Mouse (Mus musculus) intestine, embryonic 14.5 days (tissue): ENCODE results near the gene Trpv3. TPM values are rescaled to one million over a fixed set of nuclear protein-coding genes. Genes with fewer than 3 reads are reported as not detected.

ENCODE experiments used
- ATAC-seq: fragments of 200-750 bp; cut with Nextera tagmentation; replicated peaks from 2 replicates; pipeline ENCODE4 v1.8.0; 2017; ENCODE audit warnings: low read depth, moderate number of reproducible peaks, moderate TSS enrichment, moderate library complexity; ENCODE audit not compliant: low FRiP score, low TSS enrichment
- DNase-seq: peaks from one replicate; pipeline ENCODE4 v3.0.0-alpha.2; 2018; ENCODE audit warnings: low spot score
- H3K27ac ChIP-seq: fragments of 300-500 bp; sonication (generic); 2 replicates; pipeline ENCODE4 v1.5.1; 2014; ENCODE audit warnings: low read depth, mild to moderate bottlenecking, control low read depth
- H3K27me3 ChIP-seq: fragments of 300-500 bp; sonication (generic); replicated peaks from 2 replicates; pipeline ENCODE4 v1.6.1; 2014; ENCODE audit warnings: low read length, control low read depth; ENCODE audit not compliant: control insufficient read depth, insufficient read depth
- H3K36me3 ChIP-seq: fragments of 300-500 bp; sonication (generic); 2 replicates; pipeline ENCODE4 v1.6.1; 2014; ENCODE audit warnings: low read length, control low read depth; ENCODE audit not compliant: control insufficient read depth, insufficient read depth
- H3K4me1 ChIP-seq: fragments of 300-500 bp; sonication (generic); replicated peaks from 2 replicates; pipeline ENCODE4 v1.6.1; 2014; ENCODE audit warnings: low read length, control low read depth, mixed read lengths; ENCODE audit not compliant: control insufficient read depth, insufficient read depth
- H3K4me2 ChIP-seq: fragments of 300-500 bp; sonication (generic); 2 replicates; pipeline ENCODE4 v1.6.1; 2014; ENCODE audit warnings: low read length
- H3K4me3 ChIP-seq: fragments of 300-500 bp; sonication (generic); 2 replicates; pipeline ENCODE4 v1.5.1; 2014; ENCODE audit warnings: low read depth, low read length, control low read depth, mixed read lengths
- H3K9ac ChIP-seq: fragments of 300-500 bp; sonication (generic); 2 replicates; pipeline ENCODE4 v1.6.1; 2014; ENCODE audit warnings: mild to moderate bottlenecking, low read length
- H3K9me3 ChIP-seq: fragments of 300-500 bp; sonication (generic); 2 replicates; pipeline ENCODE4 v1.6.1; 2016; ENCODE audit warnings: low read length, control low read depth; ENCODE audit not compliant: control insufficient read depth
- WGBS: fragments of 180-500 bp; shearing (Covaris S2); extraction: QIAGEN DNeasy Blood & Tissue Kit; methylation state at CpG from one replicate; pipeline ENCODE4 v1.1.7; 2014; 5-methylcytosine and 5-hydroxymethylcytosine counted together
- polyA plus RNA-seq: library from polyadenylated mRNA; unstranded; fragments of >200 nt; fragmentation: Nextera tagmentation; extraction: Ambion mirVana; gene quantifications from 2 replicates; pipeline ENCODE4 v1.2.1, GENCODE M21; 2014

Trpv3 gene
- polyA plus RNA-seq, 1 experiment from 2014 or later = 0.15 TPM

DNA sequence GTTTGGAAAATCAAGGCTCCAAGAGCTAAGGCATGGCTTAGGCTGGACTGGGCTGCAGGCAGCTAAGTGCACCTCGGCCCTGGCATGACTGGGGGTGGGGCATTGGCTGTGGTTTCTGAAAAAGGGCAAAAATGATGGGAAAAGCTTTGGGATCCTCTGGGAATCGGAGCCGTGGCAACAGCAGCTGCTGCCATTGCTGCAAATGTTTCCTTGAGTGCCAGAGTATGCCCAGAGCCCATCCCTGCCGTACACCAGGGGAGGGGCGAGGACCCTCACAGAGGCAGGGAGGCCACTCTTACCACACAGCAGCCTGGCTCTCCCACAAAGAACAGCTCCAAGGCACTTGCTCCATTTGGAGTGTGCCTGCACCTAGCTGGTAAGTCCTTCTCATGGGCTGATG is 33.2 kb upstream of the Trpv3 start, which contains the start of gene Trpv1:
TSS of gene Trpv1 (plus strand) at position 301 of the 400 bp plus-strand sequence.
- Histone ChIP-seq H3K4me2 (no peak within 1 kb of the TSS), H3K4me1 (no peaks in the 10 kb centered on the region; the same call in 1 of the 2 replicates), H3K27me3 (no peaks in the 10 kb centered on the region), H3K9ac (no peak within 1 kb of the TSS), H3K9me3 (no peaks in the 10 kb centered on the region), H3K27ac (no peak within 1 kb of the TSS), H3K36me3 (no peaks in the 10 kb centered on the region), H3K4me3 (no peak within 1 kb of the TSS)
- ATAC-seq = no peak
- no peak for DNase-seq
- 83% methylated on average over 5 of the region's 5 CpGs for WGBS

DNA sequence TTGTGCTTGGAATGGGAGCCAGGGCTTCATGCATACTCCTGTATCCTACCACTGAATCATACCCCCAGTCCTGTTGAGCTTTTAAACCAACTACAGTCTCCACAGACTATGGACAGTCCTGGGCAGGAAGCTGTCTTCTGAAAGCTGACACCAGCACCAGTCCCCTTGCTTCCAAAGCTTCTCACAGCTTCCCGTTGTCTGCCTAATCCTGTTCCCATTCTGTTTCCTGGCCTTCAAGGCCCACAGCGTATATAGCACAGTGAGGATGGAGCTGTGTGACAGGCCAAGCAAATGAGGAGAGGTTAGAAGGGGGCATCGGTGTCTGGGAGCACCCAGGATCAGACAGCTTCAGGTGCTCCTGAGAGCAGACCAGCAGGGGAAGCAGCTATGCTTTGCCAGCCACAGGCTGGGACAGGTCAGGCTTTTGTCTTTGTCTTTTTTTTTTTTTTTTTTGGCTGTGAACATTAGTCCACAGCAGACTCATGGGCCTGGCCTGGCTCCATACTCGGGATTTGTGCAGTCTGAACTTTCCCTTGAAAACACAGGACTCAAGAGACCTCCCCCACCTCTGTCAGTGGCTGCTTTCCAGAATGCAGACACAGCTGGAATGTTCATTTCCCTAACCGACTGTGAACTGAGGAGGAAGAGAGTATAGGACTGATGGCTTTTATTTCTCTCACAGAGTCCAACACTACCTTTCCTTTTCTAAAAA is 31.0 kb upstream of the Trpv3 start:
- H3K27me3 ChIP-seq = no peaks in the 10 kb centered on the region
- H3K9ac ChIP-seq = no peak overlapping the region
- peak overlapping the region; percentile 79 for H3K27ac ChIP-seq
- H3K36me3 ChIP-seq = no peaks in the 10 kb centered on the region
- ATAC-seq (peak; percentile 67), DNase-seq (peak; percentile 65)
- H3K9me3 ChIP-seq = no peaks in the 10 kb centered on the region
- H3K4me1 ChIP-seq = no peaks in the 10 kb centered on the region; the same call in 1 of the 2 replicates
- 14% methylated on average over 5 of the region's 5 CpGs for whole genome bisulfite sequencing
- H3K4me2 ChIP-seq = no peak overlapping the region
- no peak overlapping the region for H3K4me3 ChIP-seq

DNA sequence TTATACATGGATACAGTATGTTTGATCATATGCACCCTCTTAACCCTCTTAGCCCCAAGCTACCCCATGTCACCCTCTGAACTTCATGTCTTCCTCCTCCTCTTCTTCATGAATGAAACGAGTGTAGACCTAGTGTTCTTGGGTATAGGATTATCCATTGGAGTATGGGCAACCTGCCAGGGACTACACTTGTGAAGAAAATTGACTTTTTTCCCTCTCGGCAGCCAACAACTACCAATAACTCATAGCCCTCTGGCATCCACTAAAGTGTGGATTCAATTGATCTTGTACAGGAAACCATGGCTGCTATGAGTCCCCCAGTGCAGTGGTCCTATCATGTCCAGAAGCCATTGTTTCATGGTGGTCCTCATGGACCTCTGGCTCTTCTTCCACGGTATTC is 30.5 kb upstream of the Trpv3 start:
- H3K36me3 ChIP-seq = no peaks in the 10 kb centered on the region

DNA sequence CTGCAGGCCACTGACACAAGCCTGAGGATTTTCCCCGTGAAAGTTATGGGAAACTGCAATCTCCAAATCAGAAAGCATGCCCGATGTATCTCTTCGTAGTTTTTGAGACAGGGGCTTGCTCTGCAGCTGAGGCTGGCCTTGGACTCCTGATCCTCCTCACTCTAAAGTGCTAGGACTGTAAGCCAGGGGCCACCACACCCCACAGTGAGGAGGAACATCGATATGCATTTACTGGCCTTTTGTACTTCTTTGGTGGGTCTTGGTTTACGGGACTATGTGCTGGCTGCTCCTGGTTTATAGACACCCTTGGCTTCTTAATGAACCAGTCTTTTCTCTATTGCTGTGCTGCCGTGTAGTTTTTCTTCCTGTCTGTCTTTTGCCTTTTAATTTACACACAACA is 25.0 kb upstream of the Trpv3 start:
- no peaks in the 10 kb centered on the region for H3K9me3 ChIP-seq
- H3K4me2 ChIP-seq = no peak overlapping the region
- no peak overlapping the region for H3K4me3 ChIP-seq
- whole genome bisulfite sequencing = 81% methylated on average over 6 of the region's 6 CpGs
- DNase-seq (no peak), ATAC-seq (no peak)
- no peaks in the 10 kb centered on the region for H3K4me1 ChIP-seq
- H3K27ac ChIP-seq = no peak overlapping the region
- H3K27me3 ChIP-seq = no peaks in the 10 kb centered on the region
- no peaks in the 10 kb centered on the region for H3K36me3 ChIP-seq
- H3K9ac ChIP-seq = no peak overlapping the region

More for the DNA sequence above, 30.5 kb upstream of the Trpv3 start:
- H3K4me3 ChIP-seq = no peak overlapping the region
- H3K9ac ChIP-seq = no peak overlapping the region
- no peaks in the 10 kb centered on the region; the same call in 1 of the 2 replicates for H3K4me1 ChIP-seq
- H3K4me2 ChIP-seq = no peak overlapping the region
- DNase-seq (no peak), ATAC-seq (no peak)
- peak overlapping the region; percentile 79; the same call in 1 of the 2 replicates for H3K27ac ChIP-seq
- H3K27me3 ChIP-seq = no peaks in the 10 kb centered on the region
- H3K9me3 ChIP-seq = no peaks in the 10 kb centered on the region
- 66% methylated on average over 3 of the region's 3 CpGs for WGBS

DNA sequence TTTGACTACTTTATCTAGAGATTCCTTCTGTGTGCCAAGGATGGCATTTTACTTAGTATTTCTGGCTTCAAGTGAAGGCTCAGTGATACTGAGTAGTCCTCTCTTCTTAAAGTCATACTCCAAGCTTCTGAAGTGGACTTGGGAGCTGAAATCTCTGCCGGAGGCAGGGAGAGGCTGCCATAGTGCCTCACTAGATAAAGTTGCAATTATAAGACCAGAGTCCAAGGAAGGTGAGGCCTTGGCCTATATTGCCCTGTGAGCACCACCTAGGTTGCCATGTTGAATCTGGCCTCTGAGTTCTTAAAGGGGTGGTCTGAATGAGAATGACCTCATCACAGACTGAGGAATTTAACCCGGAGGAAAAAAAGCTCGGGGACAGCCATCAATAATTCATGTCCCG is 24.4 kb upstream of the Trpv3 start:
- Histone ChIP-seq H3K4me1 (no peaks in the 10 kb centered on the region), H3K27ac (no peak overlapping the region), H3K36me3 (no peaks in the 10 kb centered on the region), H3K27me3 (no peaks in the 10 kb centered on the region), H3K4me3 (no peak overlapping the region), H3K9ac (no peak overlapping the region), H3K9me3 (no peaks in the 10 kb centered on the region), H3K4me2 (no peak overlapping the region)
- WGBS = 79% methylated on average over 4 of the region's 4 CpGs
- DNase-seq (no peak), ATAC-seq (no peak)

DNA sequence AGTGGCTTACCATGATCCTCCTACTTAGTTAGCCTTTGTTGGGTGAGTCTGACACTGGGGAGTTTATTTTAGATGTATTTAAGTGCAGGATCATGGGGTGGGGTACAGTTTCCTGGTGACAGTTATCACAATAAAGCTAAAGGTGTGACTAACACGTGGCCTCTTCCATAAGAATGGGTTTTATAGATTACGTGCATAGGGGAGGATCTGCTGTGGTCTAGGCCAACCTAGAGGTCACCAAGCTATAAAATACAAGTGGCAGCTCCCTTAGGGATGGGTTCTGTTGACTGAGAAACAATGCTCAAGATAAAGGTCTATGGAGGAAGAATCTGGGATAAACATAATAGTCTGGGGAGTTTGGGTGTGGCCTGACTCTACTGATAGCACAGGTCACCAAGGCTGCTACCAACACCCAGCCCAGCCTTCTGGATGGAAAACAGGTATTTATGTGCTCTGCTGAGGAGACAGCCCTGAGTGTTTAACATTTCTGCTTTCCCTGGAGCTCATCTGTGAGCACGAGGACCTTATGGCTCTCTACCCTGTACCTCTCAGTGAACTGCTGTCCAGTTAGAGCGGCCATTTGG is 9.7 kb upstream of the Trpv3 start:
- no peaks in the 10 kb centered on the region for H3K4me1 ChIP-seq
- no peak overlapping the region for H3K4me3 ChIP-seq
- DNase-seq (no peak), ATAC-seq (no peak)
- H3K36me3 ChIP-seq = no peaks in the 10 kb centered on the region
- no peak overlapping the region for H3K27ac ChIP-seq
- 53% methylated on average over 4 of the region's 4 CpGs for WGBS
- no peaks in the 10 kb centered on the region for H3K9me3 ChIP-seq
- H3K27me3 ChIP-seq = no peaks in the 10 kb centered on the region
- H3K9ac ChIP-seq = no peak overlapping the region
- no peak overlapping the region for H3K4me2 ChIP-seq

DNA sequence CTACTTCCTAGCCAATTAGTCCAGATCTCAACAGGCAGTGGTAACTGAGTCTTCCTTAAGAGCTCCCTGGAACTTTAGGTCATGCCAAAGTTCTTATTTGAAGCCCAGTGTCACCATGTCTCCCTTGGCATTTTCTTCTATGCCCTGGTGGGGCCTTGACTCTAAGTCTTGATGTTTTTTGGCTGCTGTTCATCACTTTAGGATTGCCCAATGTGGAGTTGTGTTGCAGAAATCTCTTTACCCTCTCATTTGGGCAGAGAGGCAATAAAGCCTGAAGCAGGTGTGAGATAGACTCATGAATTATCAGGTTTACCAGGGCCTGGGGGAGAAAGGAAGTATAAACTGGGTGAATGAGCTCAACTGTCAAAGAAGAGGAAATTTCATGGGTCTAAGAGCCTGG is 8.5 kb upstream of the Trpv3 start:
- no peak for DNase-seq
- ATAC-seq = no peak

DNA sequence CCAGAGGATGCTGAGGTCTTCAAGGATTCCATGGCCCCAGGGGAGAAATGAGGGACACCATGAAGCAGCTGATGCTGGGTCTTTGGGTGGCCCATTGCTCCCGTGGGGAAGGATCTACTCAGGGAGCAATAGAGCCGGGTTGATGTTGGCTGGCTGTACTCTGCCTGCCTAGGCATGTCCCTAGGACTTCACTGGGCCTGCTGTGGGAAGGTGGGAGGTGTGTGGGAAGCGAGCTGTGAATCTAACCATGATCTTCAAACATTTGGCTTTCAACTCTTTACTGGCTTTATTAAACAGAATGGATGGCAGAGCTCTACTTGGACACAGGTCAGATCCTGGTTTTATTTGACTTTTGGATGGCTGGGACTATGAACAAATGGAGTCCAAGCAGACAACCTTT is 6.7 kb upstream of the Trpv3 start:
- H3K36me3 ChIP-seq = no peaks in the 10 kb centered on the region
- no peaks in the 10 kb centered on the region for H3K9me3 ChIP-seq
- no peaks in the 10 kb centered on the region for H3K27me3 ChIP-seq
- ATAC-seq (no peak), DNase-seq (no peak)
- H3K27ac ChIP-seq = no peak overlapping the region
- WGBS = 88% methylated on average over 3 of the region's 3 CpGs
- H3K9ac ChIP-seq = no peak overlapping the region
- H3K4me2 ChIP-seq = no peak overlapping the region
- H3K4me3 ChIP-seq = no peak overlapping the region
- no peaks in the 10 kb centered on the region for H3K4me1 ChIP-seq

More for the DNA sequence above, 8.5 kb upstream of the Trpv3 start:
- H3K4me3 ChIP-seq = no peak overlapping the region
- H3K4me2 ChIP-seq = no peak overlapping the region
- no peak overlapping the region for H3K27ac ChIP-seq
- no peaks in the 10 kb centered on the region for H3K36me3 ChIP-seq
- no peaks in the 10 kb centered on the region for H3K27me3 ChIP-seq
- H3K4me1 ChIP-seq = no peaks in the 10 kb centered on the region
- H3K9me3 ChIP-seq = no peaks in the 10 kb centered on the region
- no peak overlapping the region for H3K9ac ChIP-seq

DNA sequence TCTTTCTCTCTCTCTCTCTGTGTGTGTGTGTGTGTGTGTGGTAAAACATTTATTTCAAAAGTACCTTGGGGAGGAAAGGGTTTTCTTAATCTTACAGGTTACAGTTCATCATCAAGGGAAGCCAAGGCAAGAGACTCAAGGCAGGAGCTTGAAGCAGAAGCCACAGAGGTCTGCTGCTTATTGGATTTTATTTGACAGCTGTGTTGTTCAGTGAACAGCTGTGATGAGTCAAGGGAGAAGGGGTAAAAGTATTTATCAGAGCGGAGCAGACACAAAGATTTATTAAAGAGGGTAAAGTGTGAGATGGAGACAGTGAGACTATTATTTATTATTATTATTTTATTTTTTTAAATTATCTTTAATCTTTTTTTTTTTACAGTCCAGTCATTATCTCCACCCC is 5.8 kb upstream of the Trpv3 start:
- H3K4me1 ChIP-seq = no peaks in the 10 kb centered on the region
- no peaks in the 10 kb centered on the region for H3K27me3 ChIP-seq
- H3K36me3 ChIP-seq = no peaks in the 10 kb centered on the region
- no peak overlapping the region for H3K27ac ChIP-seq
- DNase-seq (no peak), ATAC-seq (no peak)
- H3K4me2 ChIP-seq = no peak overlapping the region
- H3K9me3 ChIP-seq = no peaks in the 10 kb centered on the region
- WGBS = 56% methylated on average over 1 of the region's 1 CpGs
- no peak overlapping the region for H3K4me3 ChIP-seq
- no peak overlapping the region for H3K9ac ChIP-seq
